ENCODE assay signal across 8 mouse cellular contexts in genomic region chr13:95221882-95222568, GRCm38 (mm10). TPM values are rescaled to one million over a fixed set of nuclear protein-coding genes. Genes with fewer than 3 reads are reported as not detected.
A peak's percentile ranks its signal among the peaks of the same experiment; 100 is the strongest.
DNase-seq lines count a peak whose midpoint lies in the region; ATAC-seq lines count a peak whose summit lies in the region.

No protein-coding gene starts in this region.

- no peak for ATAC-seq in lung, embryonic 16.5 days (ENCODE audit: low read depth)
- peak; percentile 71 for ATAC-seq in midbrain, embryonic 16.5 days
- no peak for ATAC-seq in erythroid progenitor cell, adult 5-6 weeks (replicated peaks; ENCODE audit: low FRiP score, poor library complexity, severe bottlenecking)

- H3K27ac ChIP-seq in lung, embryonic 16.5 days (ENCODE audit: low read length): no peak overlapping the region
- H3K27ac ChIP-seq in midbrain, embryonic 16.5 days (ENCODE audit: low read length): no peak overlapping the region

- H3K9me3 ChIP-seq in lung, embryonic 16.5 days (ENCODE audit: control insufficient read depth, low read length): no peaks in the 10 kb centered on the region
- no peaks in the 10 kb centered on the region for H3K9me3 ChIP-seq in midbrain, embryonic 16.5 days (replicated peaks; ENCODE audit: control insufficient read depth, low read length, poor library complexity, severe bottlenecking)

- H3K4me1 ChIP-seq in lung, embryonic 16.5 days (replicated peaks; ENCODE audit: control insufficient read depth, insufficient read depth, low read length): 0 out of 2 replicates have a peak, but pooled peaks cover 6% of the 10 kb centered on the region
- no peaks in the 10 kb centered on the region for H3K4me1 ChIP-seq in midbrain, embryonic 16.5 days (ENCODE audit: control insufficient read depth, insufficient read depth, low read length)

- H3K4me3 ChIP-seq in lung, embryonic 16.5 days (ENCODE audit: low read length): peak overlapping the region; percentile 74
- H3K4me3 ChIP-seq in midbrain, embryonic 16.5 days (ENCODE audit: low read depth, low read length): peak overlapping the region; percentile 89

- H3K9ac ChIP-seq in lung, embryonic 16.5 days (ENCODE audit: low read length): peak overlapping the region; percentile 75
- peak overlapping the region; percentile 82 for H3K9ac ChIP-seq in midbrain, embryonic 16.5 days (ENCODE audit: low read depth, low read length)

- WGBS in lung, embryonic 16.5 days: 5% methylated on average over 24 of the region's 24 CpGs
- 1% methylated on average over 23 of the region's 24 CpGs for WGBS in midbrain, embryonic 16.5 days

- DNase-seq in adrenal gland, adult (ENCODE audit: inconsistent age in 2 of 2, low spot score in 1 of 2): peak; percentile 22 to 69
- DNase-seq in adrenal gland, postnatal 25 days: no peak
- DNase-seq in lung, postnatal 4 days: no peak
- DNase-seq in layer of hippocampus, postnatal 10 days (ENCODE audit: low spot score in 2 of 2): peak; percentile 27 to 33
- DNase-seq in urinary bladder, postnatal 14 days (ENCODE audit: low spot score): no peak

- H3K4me2 ChIP-seq in lung, embryonic 16.5 days (ENCODE audit: low read depth, low read length): peak overlapping the region; percentile 96
- H3K4me2 ChIP-seq in midbrain, embryonic 16.5 days (ENCODE audit: low read length): peak overlapping the region; percentile 93

- peaks cover 15% of the 10 kb centered on the region; the same call in 1 of the 2 replicates for H3K27me3 ChIP-seq in lung, embryonic 16.5 days (ENCODE audit: control insufficient read depth, insufficient read depth, low read depth, low read length)
- H3K27me3 ChIP-seq in midbrain, embryonic 16.5 days (ENCODE audit: control insufficient read depth, insufficient read depth, low read depth, low read length): no peaks in the 10 kb centered on the region

- H3K36me3 ChIP-seq in lung, embryonic 16.5 days (ENCODE audit: control insufficient read depth, insufficient read depth, low read length): no peaks in the 10 kb centered on the region
- no peaks in the 10 kb centered on the region for H3K36me3 ChIP-seq in midbrain, embryonic 16.5 days (ENCODE audit: control insufficient read depth, insufficient read depth, low read length)

RNA-seq across cellular contexts. Expression of gene Pde8b, which starts 28.1 kb away (rescaled TPM):
- 122 and 142 TPM in 2 replicates for total RNA-seq in adrenal gland, postnatal 25 days (2021)
- polyA plus RNA-seq in lung, embryonic 16.5 days (2015; fragmentation: Nextera tagmentation; extraction: Ambion mirVana): 8.0 and 9.4 TPM in 2 replicates
- total RNA-seq in layer of hippocampus, postnatal 10 days (2021): 10 to 100 TPM; 56.3 to 59.2 TPM
- polyA plus RNA-seq in midbrain, embryonic 16.5 days (2015; fragmentation: Nextera tagmentation; extraction: Ambion mirVana): 7.6 and 11.0 TPM in 2 replicates
- total RNA-seq in erythroid progenitor cell, adult 5-6 weeks (2015; ENCODE audit: low replicate concordance): not detected in 2 replicates
- 1.0 TPM in 1 of 2 replicates, not detected in the other for total RNA-seq in erythroid progenitor cell, adult 5-6 weeks (2017; ENCODE audit: low replicate concordance)

Comparison
In these comparisons a context has a peak if more than half of its experiments do, and no peak if none do; other contexts are left out.
1. DNase-seq: peak in adrenal gland, adult (2 of 2) and layer of hippocampus, postnatal 10 days (2 of 2); none in adrenal gland, postnatal 25 days (single experiment), lung, postnatal 4 days (0 of 2) and urinary bladder, postnatal 14 days (single experiment).
2. RNA of gene Pde8b, which starts 28.1 kb away (total RNA-seq): 122 to 142 TPM in adrenal gland, postnatal 25 days and 56.3 to 59.2 TPM in layer of hippocampus, postnatal 10 days; 1.0 TPM in erythroid progenitor cell, adult 5-6 weeks; every median in the first group is over 10 times any median in the second.